8 mouse cellular contexts compared by ENCODE assay signal in the genomic region with DNA sequence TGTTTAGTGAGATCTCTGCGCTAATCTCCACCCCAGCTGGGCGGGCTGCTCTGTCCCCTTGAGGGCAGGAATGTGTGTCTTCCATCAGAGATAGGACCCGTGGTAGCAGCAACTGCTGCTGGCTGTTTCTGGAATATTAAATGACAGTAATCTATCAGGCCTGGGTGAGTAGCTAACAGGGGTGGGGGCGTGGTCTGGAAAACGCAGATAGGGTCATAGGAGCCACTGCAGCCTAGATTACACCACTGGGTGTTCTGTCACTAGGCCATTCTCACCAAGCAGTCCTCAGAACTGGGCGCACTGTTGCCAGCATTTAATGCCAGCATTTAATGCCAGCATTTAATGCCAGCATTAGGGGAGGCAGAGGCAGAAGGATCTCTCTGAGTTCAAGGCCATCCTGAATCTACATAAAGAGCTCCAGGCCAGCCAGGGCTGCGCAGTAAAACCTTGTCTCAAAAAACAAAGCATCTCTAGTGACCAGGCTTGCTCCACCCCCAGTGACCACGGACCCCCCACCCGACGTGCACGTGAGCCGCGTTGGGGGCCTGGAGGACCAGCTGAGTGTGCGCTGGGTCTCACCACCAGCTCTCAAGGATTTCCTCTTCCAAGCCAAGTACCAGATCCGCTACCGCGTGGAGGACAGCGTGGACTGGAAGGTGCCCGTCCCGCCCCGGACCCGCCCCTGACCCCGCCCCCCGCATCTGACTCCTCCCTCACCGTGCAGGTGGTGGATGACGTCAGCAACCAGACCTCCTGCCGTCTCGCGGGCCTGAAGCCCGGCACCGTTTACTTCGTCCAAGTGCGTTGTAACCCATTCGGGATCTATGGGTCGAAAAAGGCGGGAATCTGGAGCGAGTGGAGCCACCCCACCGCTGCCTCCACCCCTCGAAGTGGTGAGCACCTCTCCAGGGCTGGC. TPM values are rescaled to one million over a fixed set of nuclear protein-coding genes. Genes with fewer than 3 reads are reported as not detected.
DNase-seq lines count a peak whose midpoint lies in the region; ATAC-seq lines count a peak whose summit lies in the region.

No protein-coding gene starts in this region.

- no peak overlapping the region for H3K27ac ChIP-seq in embryonic facial prominence, embryonic 13.5 days
- H3K27ac ChIP-seq in midbrain, embryonic 16.5 days (ENCODE audit: low read length), result no peak overlapping the region

- H3K4me3 ChIP-seq in embryonic facial prominence, embryonic 13.5 days, result 0 out of 2 replicates have a peak overlapping the region, but pooled peaks have one; percentile 2
- H3K4me3 ChIP-seq in midbrain, embryonic 16.5 days (ENCODE audit: low read depth, low read length), result peak overlapping the region; percentile 12; the same call in 1 of the 2 replicates

- no peaks in the 10 kb centered on the region for H3K9me3 ChIP-seq in embryonic facial prominence, embryonic 13.5 days
- no peaks in the 10 kb centered on the region for H3K9me3 ChIP-seq in midbrain, embryonic 16.5 days (replicated peaks; ENCODE audit: control insufficient read depth, low read length, poor library complexity, severe bottlenecking)

- H3K27me3 ChIP-seq in embryonic facial prominence, embryonic 13.5 days, result peaks cover 50% of the 10 kb centered on the region
- peaks cover 81% of the 10 kb centered on the region for H3K27me3 ChIP-seq in midbrain, embryonic 16.5 days (ENCODE audit: control insufficient read depth, insufficient read depth, low read depth, low read length)

- H3K9ac ChIP-seq in embryonic facial prominence, embryonic 13.5 days, result no peak overlapping the region
- 0 out of 2 replicates have a peak overlapping the region, but pooled peaks have one; percentile 5 for H3K9ac ChIP-seq in midbrain, embryonic 16.5 days (ENCODE audit: low read depth, low read length)

- DNase-seq in cerebellum, adult 8-10 months, result peak; percentile 69
- no peak for DNase-seq in cerebellum, adult 9-11 months
- peak; percentile 76 for DNase-seq in A20 (ENCODE audit: low read depth, low spot score)
- DNase-seq in kidney, postnatal 14 days, result peak; percentile 34
- DNase-seq in ovary, postnatal 10 days (ENCODE audit: low spot score), result no peak

- no peak for ATAC-seq in embryonic facial prominence, embryonic 13.5 days (ENCODE audit: insufficient number of reproducible peaks, insufficient read depth, low FRiP score, low TSS enrichment, low read depth)
- ATAC-seq in midbrain, embryonic 16.5 days, result no peak
- no peak for ATAC-seq in inflammation-experienced regulatory T-cells, adult 6 months

- peak overlapping the region; percentile 40 for H3K4me2 ChIP-seq in embryonic facial prominence, embryonic 13.5 days
- H3K4me2 ChIP-seq in midbrain, embryonic 16.5 days (ENCODE audit: low read length), result peak overlapping the region; percentile 30

- peaks cover 74% of the 10 kb centered on the region for H3K4me1 ChIP-seq in embryonic facial prominence, embryonic 13.5 days
- peaks cover 20% of the 10 kb centered on the region for H3K4me1 ChIP-seq in midbrain, embryonic 16.5 days (ENCODE audit: control insufficient read depth, insufficient read depth, low read length)

- WGBS in embryonic facial prominence, embryonic 13.5 days, result 13% methylated on average over 39 of the region's 39 CpGs
- 7% methylated on average over 36 of the region's 39 CpGs for WGBS in midbrain, embryonic 16.5 days

- H3K36me3 ChIP-seq in embryonic facial prominence, embryonic 13.5 days, result peaks cover 24% of the 10 kb centered on the region; the same call in 1 of the 2 replicates
- H3K36me3 ChIP-seq in midbrain, embryonic 16.5 days (ENCODE audit: control insufficient read depth, insufficient read depth, low read length), result peaks cover 7% of the 10 kb centered on the region; the same call in 1 of the 2 replicates

RNA-seq across cellular contexts. Expression of gene Rex1bd, which starts 5.9 kb away (rescaled TPM):
- polyA plus RNA-seq in embryonic facial prominence, embryonic 13.5 days (2015; fragmentation: Nextera tagmentation; extraction: Ambion mirVana), result 169 and 178 TPM in 2 replicates
- polyA plus RNA-seq in midbrain, embryonic 16.5 days (2015; fragmentation: Nextera tagmentation; extraction: Ambion mirVana), result 163 and 185 TPM in 2 replicates
- 10 to 100 TPM; 67.7 to 85.1 (median 84.4) TPM for polyA plus RNA-seq in inflammation-experienced regulatory T-cells, adult 6 months (2017; shearing (Covaris generic))

RNA-seq across cellular contexts. Expression of gene Crlf1, which starts 7.7 kb away (rescaled TPM):
- 152 and 159 TPM in 2 replicates for polyA plus RNA-seq in embryonic facial prominence, embryonic 13.5 days (2015; fragmentation: Nextera tagmentation; extraction: Ambion mirVana)
- 3.6 and 6.3 TPM in 2 replicates for polyA plus RNA-seq in midbrain, embryonic 16.5 days (2015; fragmentation: Nextera tagmentation; extraction: Ambion mirVana)
- polyA plus RNA-seq in inflammation-experienced regulatory T-cells, adult 6 months (2017; shearing (Covaris generic)), result not detected

RNA-seq across cellular contexts. Expression of gene Uba52, which starts 10.0 kb away (rescaled TPM):
- 987 and 1,032 TPM in 2 replicates for polyA plus RNA-seq in embryonic facial prominence, embryonic 13.5 days (2015; fragmentation: Nextera tagmentation; extraction: Ambion mirVana)
- 584 and 621 TPM in 2 replicates for polyA plus RNA-seq in midbrain, embryonic 16.5 days (2015; fragmentation: Nextera tagmentation; extraction: Ambion mirVana)
- polyA plus RNA-seq in inflammation-experienced regulatory T-cells, adult 6 months (2017; shearing (Covaris generic)), result 1,000 to 10,000 TPM; 2,608 to 4,221 (median 3,776) TPM

RNA-seq across cellular contexts. Expression of gene Tmem59l, which starts 13.5 kb away (rescaled TPM):
- polyA plus RNA-seq in embryonic facial prominence, embryonic 13.5 days (2015; fragmentation: Nextera tagmentation; extraction: Ambion mirVana), result 32.3 and 34.8 TPM in 2 replicates
- polyA plus RNA-seq in midbrain, embryonic 16.5 days (2015; fragmentation: Nextera tagmentation; extraction: Ambion mirVana), result 121 and 151 TPM in 2 replicates
- polyA plus RNA-seq in inflammation-experienced regulatory T-cells, adult 6 months (2017; shearing (Covaris generic)), result under 1 TPM in 1 of 3 experiments, not detected in 2; 0.47 TPM

RNA-seq across cellular contexts. Expression of gene Klhl26, which starts 23.9 kb away (rescaled TPM):
- 28.2 and 30.8 TPM in 2 replicates for polyA plus RNA-seq in embryonic facial prominence, embryonic 13.5 days (2015; fragmentation: Nextera tagmentation; extraction: Ambion mirVana)
- 31.0 and 32.4 TPM in 2 replicates for polyA plus RNA-seq in midbrain, embryonic 16.5 days (2015; fragmentation: Nextera tagmentation; extraction: Ambion mirVana)
- 10 to 100 TPM in 1 of 3 experiments, 1 to 10 TPM in 2; 6.5 to 10.4 (median 8.8) TPM for polyA plus RNA-seq in inflammation-experienced regulatory T-cells, adult 6 months (2017; shearing (Covaris generic))

Comparison
In these comparisons a context has a peak if more than half of its experiments do, and no peak if none do; other contexts are left out.
1. DNase-seq: peak in cerebellum, adult 8-10 months (single experiment), A20 (single experiment) and kidney, postnatal 14 days (single experiment); none in cerebellum, adult 9-11 months (single experiment) and ovary, postnatal 10 days (single experiment).
2. RNA of gene Crlf1, which starts 7.7 kb away (polyA plus RNA-seq): 152 to 159 TPM in embryonic facial prominence, embryonic 13.5 days; 3.6 to 6.3 TPM in midbrain, embryonic 16.5 days and not detected in inflammation-experienced regulatory T-cells, adult 6 months; every median in the first group is over 10 times any median in the second.